In the genomic region with DNA sequence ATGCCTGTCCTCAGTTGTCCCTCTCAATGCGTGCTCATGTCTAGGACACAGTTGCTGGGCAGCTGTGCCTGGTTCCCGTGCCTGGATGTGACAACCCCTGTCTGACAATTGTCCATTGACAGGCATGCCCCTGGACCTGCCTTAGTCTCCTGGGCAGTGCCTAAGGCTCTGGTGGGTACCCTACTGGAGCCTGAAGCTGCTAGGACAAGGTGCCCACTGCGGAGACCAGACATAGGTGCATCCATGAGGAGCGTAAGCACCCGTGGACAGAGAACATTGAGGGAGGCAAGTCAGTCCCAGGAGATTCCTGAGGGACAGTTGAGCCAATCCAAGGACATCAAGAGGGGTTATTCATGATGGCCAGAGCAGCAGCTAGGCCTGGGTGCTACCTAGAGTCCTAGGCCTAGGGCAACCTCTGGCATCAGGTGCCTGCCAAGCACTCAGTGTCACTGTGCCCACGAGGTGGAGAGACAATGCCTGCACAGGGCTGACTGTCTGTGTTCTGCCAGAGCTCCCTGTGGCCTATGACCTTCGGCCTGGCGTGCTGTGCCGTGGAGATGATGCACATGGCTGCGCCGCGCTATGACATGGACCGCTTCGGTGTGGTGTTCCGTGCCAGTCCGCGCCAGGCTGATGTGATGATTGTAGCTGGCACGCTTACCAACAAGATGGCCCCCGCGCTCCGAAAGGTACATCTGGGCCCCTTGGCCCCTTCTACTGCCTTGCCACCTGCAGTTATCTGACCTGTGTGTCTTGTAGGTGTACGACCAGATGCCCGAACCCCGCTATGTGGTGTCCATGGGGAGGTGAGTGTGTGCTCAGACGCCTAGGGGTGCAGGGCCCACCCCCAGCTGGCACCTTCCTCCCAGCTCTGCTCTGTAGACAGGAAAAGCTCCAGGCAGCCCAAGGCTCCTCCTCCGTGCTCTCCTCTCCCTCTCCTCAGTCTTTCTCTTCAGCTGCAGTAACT, we compare ENCODE assay signal across 17 mouse cellular contexts. TPM values are rescaled to one million over a fixed set of nuclear protein-coding genes. Genes with fewer than 3 reads are reported as not detected.
A peak's percentile ranks its signal among the peaks of the same experiment; 100 is the strongest.
DNase-seq lines count a peak whose midpoint lies in the region; TF ChIP-seq lines count a peak whose summit lies in the region.
"Had no signal": no experiment of that assay in that cellular context is flagged by ENCODE, and none has a peak within 500 bp of the region (broad histone marks: within the 10 kb centered on the region; RNA-seq: fewer than 3 reads in every experiment).

No protein-coding gene starts in this region.

- H3K27me3 ChIP-seq in testis, adult 2 months (ENCODE audit: control insufficient read depth, insufficient read depth, low read length): no peaks in the 10 kb centered on the region
- no peaks in the 10 kb centered on the region for H3K27me3 ChIP-seq in thymus, adult 2 months (ENCODE audit: control insufficient read depth, insufficient read depth, low read length)
- H3K27me3 ChIP-seq: embryonic facial prominence, embryonic 13.5 days; forebrain, embryonic 12.5 days; heart, embryonic 12.5 days; hindbrain, embryonic 15.5 days had no signal

- peak; percentile 10 for DNase-seq in adrenal gland, postnatal 14 days
- no peak for DNase-seq in adrenal gland, postnatal 10 days
- no peak for DNase-seq in layer of hippocampus, adult 2 months (ENCODE audit: low spot score in 2 of 2)
- no peak for DNase-seq in layer of hippocampus, adult 9-11 months
- no peak for DNase-seq in testis, postnatal 10 days (ENCODE audit: low spot score)
- DNase-seq in thymus, adult 2 months: no peak
- no peak for DNase-seq in layer of hippocampus, postnatal 25 days (ENCODE audit: extremely low spot score in 1 of 2, low spot score in 1 of 2)
- DNase-seq: adrenal gland, adult 2 months; B cell, adult 2 months; cerebellum, adult 8-10 months; gastrocnemius, postnatal 10 days; heart, postnatal 36 days had no signal

- H3K36me3 ChIP-seq in testis, adult 2 months (ENCODE audit: control insufficient read depth, insufficient read depth, low read length): no peaks in the 10 kb centered on the region; the same call in 1 of the 2 replicates
- H3K36me3 ChIP-seq in thymus, adult 2 months (ENCODE audit: control insufficient read depth, insufficient read depth, low read length): peaks cover 26% of the 10 kb centered on the region

- no peak overlapping the region for H3K4me3 ChIP-seq in layer of hippocampus, adult 2 months
- no peak overlapping the region for H3K4me3 ChIP-seq in testis, adult 2 months (ENCODE audit: control insufficient read depth, low read depth, low read length)
- no peak overlapping the region for H3K4me3 ChIP-seq in thymus, adult 2 months (ENCODE audit: control insufficient read depth, insufficient read depth, low read length)
- H3K4me3 ChIP-seq: embryonic facial prominence, embryonic 13.5 days; forebrain, embryonic 12.5 days; heart, embryonic 12.5 days; hindbrain, embryonic 15.5 days had no signal

- peak overlapping the region; percentile 39; the same call in 1 of the 2 replicates for H3K27ac ChIP-seq in layer of hippocampus, adult 2 months
- H3K27ac ChIP-seq in testis, adult 2 months (ENCODE audit: control insufficient read depth, insufficient read depth, low read depth, low read length): no peak overlapping the region
- H3K27ac ChIP-seq in thymus, adult 2 months (ENCODE audit: control insufficient read depth, insufficient read depth, low read length): no peak overlapping the region
- H3K27ac ChIP-seq: embryonic facial prominence, embryonic 13.5 days; forebrain, embryonic 12.5 days; hindbrain, embryonic 15.5 days had no signal

- TF ChIP-seq CTCF in layer of hippocampus, adult 2 months (conservative IDR thresholded peaks at IDR 0.05): no peak
- no peak; the same call in 1 of the 2 replicates for TF ChIP-seq CTCF in testis, adult 2 months (IDR thresholded peaks at IDR 0.05; ENCODE audit: control insufficient read depth, insufficient read depth, insufficient replicate concordance, low read depth, low read length)
- no peak for TF ChIP-seq CTCF in thymus, adult 2 months (IDR thresholded peaks at IDR 0.05; ENCODE audit: borderline replicate concordance, control insufficient read depth, extremely low read depth, insufficient read depth, low read length, poor library complexity)

- peak; percentile 9; the same call in 1 of the 2 replicates for TF ChIP-seq POLR2A in testis, adult 2 months (IDR thresholded peaks at IDR 0.05; ENCODE audit: control insufficient read depth, low read depth, low read length)
- no peak for TF ChIP-seq POLR2A in thymus, adult 2 months (IDR thresholded peaks at IDR 0.05; ENCODE audit: control insufficient read depth, extremely low read depth, insufficient read depth, low read length, poor library complexity)

- WGBS in thymus, adult 2 months: 97% methylated on average over 26 of the region's 26 CpGs

- H3K4me1 ChIP-seq in testis, adult 2 months (ENCODE audit: control insufficient read depth, insufficient read depth, low read length): peaks cover 2% of the 10 kb centered on the region; the same call in 1 of the 2 replicates
- peaks cover 18% of the 10 kb centered on the region for H3K4me1 ChIP-seq in thymus, adult 2 months (replicated peaks; ENCODE audit: control insufficient read depth, insufficient read depth, low read length)

RNA-seq across cellular contexts. Expression of gene Ndufs7, which starts 5.7 kb away (rescaled TPM):
- 426 and 463 TPM in 2 replicates for total RNA-seq in adrenal gland, postnatal 14 days (2021)
- 100 to 1,000 TPM; 470 to 572 TPM for total RNA-seq in adrenal gland, postnatal 10 days (2021)
- total RNA-seq in layer of hippocampus, adult 2 months (2021): 100 to 1,000 TPM; 201 to 210 TPM
- 105 and 132 TPM in 2 replicates for polyA plus RNA-seq in testis, adult 2 months (2012; rRNA removed)
- polyA plus RNA-seq in thymus, adult 2 months (2012; rRNA removed): 531 and 647 TPM in 2 replicates
- total RNA-seq in layer of hippocampus, postnatal 25 days (2021): 100 to 1,000 TPM; 196 to 223 TPM

RNA-seq across cellular contexts. Expression of gene Gamt, which starts 6.2 kb away (rescaled TPM):
- 138 and 192 TPM in 2 replicates for total RNA-seq in adrenal gland, postnatal 14 days (2021)
- total RNA-seq in adrenal gland, postnatal 10 days (2021): 100 to 1,000 TPM; 164 to 167 TPM
- total RNA-seq in layer of hippocampus, adult 2 months (2021): 10 to 100 TPM; 29.8 to 33.1 TPM
- 38.5 and 39.6 TPM in 2 replicates for polyA plus RNA-seq in testis, adult 2 months (2012; rRNA removed)
- polyA plus RNA-seq in thymus, adult 2 months (2012; rRNA removed): 6.0 and 6.4 TPM in 2 replicates
- total RNA-seq in layer of hippocampus, postnatal 25 days (2021): 10 to 100 TPM; 43.1 to 54.7 TPM

RNA-seq across cellular contexts. Expression of gene Dazap1, which starts 6.7 kb away (rescaled TPM):
- total RNA-seq in adrenal gland, postnatal 14 days (2021): 92.9 and 115 TPM in 2 replicates
- 100 to 1,000 TPM in 1 of 2 experiments, 10 to 100 TPM in 1; 93.6 to 121 TPM for total RNA-seq in adrenal gland, postnatal 10 days (2021)
- total RNA-seq in layer of hippocampus, adult 2 months (2021): 10 to 100 TPM; 91.2 to 95.4 TPM
- 97.5 and 114 TPM in 2 replicates for polyA plus RNA-seq in testis, adult 2 months (2012; rRNA removed)
- polyA plus RNA-seq in thymus, adult 2 months (2012; rRNA removed): 134 and 166 TPM in 2 replicates
- 10 to 100 TPM; 76.8 to 91.2 TPM for total RNA-seq in layer of hippocampus, postnatal 25 days (2021)

RNA-seq across cellular contexts. Expression of gene Mum1, which starts 28.4 kb away (rescaled TPM):
- 23.8 and 29.9 TPM in 2 replicates for total RNA-seq in adrenal gland, postnatal 14 days (2021)
- total RNA-seq in adrenal gland, postnatal 10 days (2021): 10 to 100 TPM; 26.5 to 39.2 TPM
- 10 to 100 TPM; 41.4 to 49.6 TPM for total RNA-seq in layer of hippocampus, adult 2 months (2021)
- polyA plus RNA-seq in testis, adult 2 months (2012; rRNA removed): 282 and 295 TPM in 2 replicates
- 111 and 113 TPM in 2 replicates for polyA plus RNA-seq in thymus, adult 2 months (2012; rRNA removed)
- total RNA-seq in layer of hippocampus, postnatal 25 days (2021): 10 to 100 TPM; 39.5 to 48.9 TPM

RNA-seq across cellular contexts. Expression of gene Rps15, which starts 37.6 kb away (rescaled TPM):
- 1,072 and 1,285 TPM in 2 replicates for total RNA-seq in adrenal gland, postnatal 14 days (2021)
- 1,000 to 10,000 TPM; 1,216 to 1,243 TPM for total RNA-seq in adrenal gland, postnatal 10 days (2021)
- 100 to 1,000 TPM; 926 to 932 TPM for total RNA-seq in layer of hippocampus, adult 2 months (2021)
- polyA plus RNA-seq in testis, adult 2 months (2012; rRNA removed): 672 and 893 TPM in 2 replicates
- polyA plus RNA-seq in thymus, adult 2 months (2012; rRNA removed): 2,172 and 2,371 TPM in 2 replicates
- total RNA-seq in layer of hippocampus, postnatal 25 days (2021): 100 to 1,000 TPM; 790 to 900 TPM
